Mouse (Mus musculus) fat pad, adult 2 months (tissue): ENCODE data around the gene Lasp1.
"Not testable (repeated sequence)": the region's sequence is repeated elsewhere in the genome, so short reads cannot be mapped to it uniquely, and the experiment has no call there.

Experiments used
- DNase-seq: peaks from one replicate; pipeline ENCODE4 v3.0.0-alpha.2; 2011; ENCODE audit warnings: low read depth, low spot score; ENCODE audit errors: extremely low read depth

Gene Lasp1

DNA sequence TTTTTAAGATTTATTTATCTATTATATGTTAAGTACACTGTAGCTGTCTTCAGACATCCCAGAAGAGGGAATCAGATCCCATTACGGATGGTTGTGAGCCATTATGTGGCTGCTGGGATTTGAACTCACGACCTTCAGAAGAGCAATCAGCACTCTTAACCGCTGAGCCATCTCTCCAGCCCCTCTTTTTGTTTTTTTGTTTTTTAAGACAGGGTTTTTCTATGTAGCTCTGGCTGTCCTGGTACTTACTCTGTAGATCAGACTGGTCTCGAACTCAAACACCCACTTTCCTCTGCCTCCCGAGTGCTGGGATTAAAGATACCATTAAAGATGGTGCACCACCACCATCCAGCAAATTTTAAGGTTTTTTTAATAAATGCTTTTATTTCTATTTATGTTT is 66.6 kb downstream of the Lasp1 start:
- no peak for DNase-seq

DNA sequence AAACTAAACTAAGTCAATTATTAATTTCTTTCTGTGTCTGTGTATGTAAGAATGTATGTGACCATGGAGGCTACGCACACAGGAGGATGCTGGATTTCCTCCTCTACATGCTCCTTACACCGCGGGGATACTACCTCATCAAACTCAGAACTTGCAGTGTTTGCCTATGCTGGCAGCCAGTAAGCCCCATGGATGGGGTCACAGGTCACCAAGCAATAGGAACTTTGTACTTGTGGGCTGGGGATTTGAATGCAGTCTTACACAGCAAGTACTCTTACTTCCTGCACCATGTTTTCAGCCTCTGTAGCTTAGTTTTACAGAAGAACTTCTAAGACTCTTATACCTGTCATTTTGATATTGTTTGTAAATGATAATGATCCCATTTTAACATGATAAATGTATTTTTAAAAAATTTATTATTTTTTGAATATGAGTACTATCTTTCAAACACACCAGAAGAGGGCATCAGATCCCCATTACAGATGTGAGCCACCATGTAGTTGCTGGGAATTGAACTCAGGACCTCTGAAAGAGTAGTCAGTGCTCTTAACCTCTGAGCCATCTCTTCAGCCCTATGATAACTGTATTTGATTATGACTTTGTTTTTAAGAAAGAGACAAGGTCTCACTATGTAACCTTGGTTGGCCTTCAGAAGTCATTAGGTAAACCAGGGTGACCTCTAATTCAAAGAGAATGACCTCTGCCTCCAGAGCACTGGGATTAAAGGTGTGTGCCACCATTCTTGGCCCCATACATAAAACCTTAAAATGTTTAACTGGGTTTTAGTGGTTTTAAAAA is 67.5 kb downstream of the Lasp1 start:
- DNase-seq: no peak

DNA sequence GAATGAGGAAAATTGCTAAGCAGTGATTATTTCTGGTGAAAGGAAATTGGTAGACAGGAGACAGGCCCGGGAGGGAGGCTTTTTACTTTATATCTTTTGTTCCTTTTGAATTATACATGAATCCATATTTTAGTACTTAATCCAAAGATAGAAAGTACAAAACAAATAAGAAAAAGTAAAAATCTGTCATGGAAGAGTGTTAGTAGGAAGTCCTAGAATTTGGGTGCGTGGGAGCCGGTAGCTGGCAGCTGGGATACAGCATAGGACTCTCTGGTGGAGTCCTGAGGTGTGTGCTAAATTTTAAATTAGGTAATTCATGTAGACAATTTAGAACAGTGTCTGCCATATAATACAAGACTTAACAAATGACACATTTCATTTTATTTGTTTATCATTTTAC is 68.8 kb downstream of the Lasp1 start:
- no peak for DNase-seq

DNA sequence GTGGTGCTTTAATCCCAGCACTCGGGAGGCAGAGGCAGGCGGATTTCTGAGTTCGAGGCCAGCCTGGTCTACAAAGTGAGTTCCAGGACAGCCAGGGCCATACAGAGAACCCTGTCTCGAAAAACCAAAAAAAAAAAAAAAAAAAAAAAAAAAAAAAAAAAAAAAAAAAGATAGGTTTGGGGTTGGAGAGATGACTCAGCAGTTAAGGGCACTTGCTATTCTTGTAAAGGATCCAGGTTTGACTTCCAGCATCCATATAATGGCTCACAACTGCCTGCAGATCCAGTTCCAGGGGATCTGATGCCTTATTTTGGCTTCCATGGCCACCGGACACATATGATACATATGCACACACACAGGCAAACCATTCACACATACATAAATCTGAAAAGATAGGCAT is 73.6 kb downstream of the Lasp1 start:
- not testable (repeated sequence) for DNase-seq

DNA sequence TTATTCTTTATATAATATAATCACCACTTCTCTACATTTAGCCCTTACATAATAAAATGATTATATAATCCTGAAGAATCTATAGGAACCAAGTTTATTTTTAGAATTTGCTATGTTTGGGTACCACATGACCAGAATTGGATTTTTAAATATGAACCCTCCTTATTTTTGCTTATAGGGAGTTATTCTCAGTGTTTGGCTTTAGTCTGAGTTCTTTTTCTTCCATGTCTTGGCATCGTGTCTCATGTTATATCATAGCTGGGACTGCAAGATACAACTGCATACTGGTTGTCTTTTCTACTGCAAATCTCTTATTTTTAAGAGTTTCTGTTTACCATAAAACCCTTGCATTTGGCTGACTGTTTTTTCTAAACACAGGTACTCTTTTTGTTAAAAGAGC is 75.6 kb downstream of the Lasp1 start:
- DNase-seq: no peak

DNA sequence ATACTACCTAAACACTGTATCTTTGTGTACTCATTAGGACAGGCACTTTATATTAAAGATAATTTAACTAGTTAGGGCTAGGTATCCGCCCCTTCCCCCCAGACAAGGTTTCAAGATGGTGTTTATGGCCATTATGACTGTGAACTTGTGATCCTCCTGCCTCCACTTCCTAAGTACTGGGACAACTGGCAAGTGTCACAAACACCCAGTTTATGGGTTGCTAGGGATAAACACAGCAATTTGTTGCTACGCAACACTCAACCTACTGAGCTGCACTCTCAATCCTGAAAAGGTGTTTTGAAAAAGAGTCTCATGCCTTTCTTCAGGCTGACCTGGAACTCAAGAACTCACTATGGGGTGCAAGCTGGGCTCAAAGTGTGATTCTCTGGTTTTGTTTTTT is 78.5 kb downstream of the Lasp1 start:
- no peak for DNase-seq

DNA sequence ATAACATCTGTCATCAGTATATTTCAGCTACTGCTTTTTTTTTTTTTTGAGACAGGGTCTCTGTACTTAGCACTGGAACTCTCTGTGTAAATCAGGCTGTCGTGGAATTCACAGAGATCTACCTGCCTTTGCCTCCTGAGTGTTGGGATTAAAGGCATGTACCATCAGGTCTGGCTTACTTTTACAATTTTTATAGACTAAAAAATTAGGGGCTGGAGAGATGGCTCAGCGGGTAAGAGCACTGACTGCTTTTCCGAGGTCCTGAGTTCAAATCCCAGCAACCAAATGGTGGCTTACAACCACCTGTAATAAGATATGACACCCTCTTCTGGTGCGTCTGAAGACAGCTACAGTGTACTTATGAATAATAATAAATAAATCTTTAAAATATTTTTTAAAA is 81.6 kb downstream of the Lasp1 start:
- no peak for DNase-seq

DNA sequence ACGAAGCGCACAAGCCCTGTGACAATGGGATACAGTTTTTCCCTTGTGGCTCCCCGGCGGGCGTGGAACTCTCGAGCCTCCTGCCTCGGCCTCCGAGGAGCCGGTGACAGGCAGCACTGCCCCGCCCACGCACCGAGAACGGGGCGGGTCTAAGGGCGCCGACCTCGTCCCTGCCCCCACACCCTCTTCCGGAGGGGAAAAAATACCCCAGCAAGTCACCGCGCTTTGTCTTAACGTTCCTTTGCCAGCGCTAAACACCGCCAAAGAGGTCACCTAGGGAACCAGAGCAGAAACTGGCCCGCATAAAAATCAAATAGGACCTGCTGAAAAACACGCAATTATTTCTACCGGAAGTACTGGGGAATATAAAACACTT is 84.7 kb downstream of the Lasp1 start:
- peak; percentile 18 for DNase-seq

DNA sequence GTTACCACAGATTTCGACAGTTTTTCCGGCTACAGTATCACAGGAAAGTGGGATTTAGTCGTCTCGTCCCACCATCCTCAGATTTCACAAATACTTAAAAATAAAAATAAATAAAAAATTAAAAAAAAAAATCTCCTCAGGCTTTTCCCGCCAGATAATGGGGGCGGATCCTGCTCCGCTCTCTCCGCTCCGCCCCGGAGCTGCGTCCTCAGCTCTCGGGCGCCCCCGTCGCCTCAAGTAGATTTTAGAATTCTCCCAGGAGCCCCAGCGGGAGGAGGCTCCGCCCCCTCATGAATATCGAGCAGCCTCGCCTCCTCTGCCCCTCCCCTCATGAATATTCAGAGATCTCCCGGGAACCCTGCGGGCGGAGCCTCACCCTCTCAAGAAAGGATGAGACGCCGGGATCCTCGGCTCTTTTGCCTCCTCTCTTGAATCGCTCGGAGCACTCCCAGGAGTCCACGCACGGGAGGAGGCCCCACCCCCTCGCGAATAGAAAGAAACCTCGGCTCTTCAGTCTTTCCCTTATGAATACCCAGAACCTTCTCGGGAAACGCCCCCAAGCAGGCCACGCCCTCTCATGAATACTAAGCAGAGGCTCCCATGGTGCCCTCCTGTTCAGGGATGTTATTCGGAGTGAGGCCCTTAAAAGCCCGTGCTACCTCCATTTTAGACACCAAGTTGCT is 85.3 kb downstream of the Lasp1 start, which contains the start of gene Fbxo47:
TSS of gene Fbxo47 (minus strand) at position 237 of the 683 bp plus-strand sequence.
- DNase-seq: peak; percentile 76

DNA sequence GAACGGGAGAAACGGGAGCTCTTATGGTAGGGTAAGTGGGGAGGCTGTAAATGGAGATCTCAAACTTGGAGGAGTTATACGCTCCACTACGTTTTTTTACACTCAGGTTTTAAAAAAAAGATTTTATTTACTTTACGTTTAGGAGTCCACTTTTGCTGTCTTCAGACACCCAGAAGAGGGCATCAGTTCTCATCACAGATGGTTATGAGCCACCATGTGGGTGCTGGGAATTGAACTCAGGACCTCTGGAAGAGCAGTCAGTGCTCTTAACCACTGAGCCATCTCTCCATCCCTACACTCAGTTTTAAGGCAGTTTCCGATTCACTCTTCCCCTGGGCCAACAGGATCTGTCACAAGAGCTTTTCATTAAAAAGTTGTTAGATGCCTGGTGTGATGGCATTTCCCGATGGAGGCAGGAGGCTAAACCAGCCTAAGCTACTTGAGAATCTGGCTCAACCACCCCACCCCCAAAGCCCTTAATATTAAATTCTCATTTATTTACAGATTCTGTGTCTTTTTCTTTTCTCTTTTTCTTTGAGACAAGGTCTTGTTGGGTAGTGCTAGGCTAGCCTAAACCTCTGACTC is 85.9 kb downstream of the Lasp1 start:
- DNase-seq: no peak

DNA sequence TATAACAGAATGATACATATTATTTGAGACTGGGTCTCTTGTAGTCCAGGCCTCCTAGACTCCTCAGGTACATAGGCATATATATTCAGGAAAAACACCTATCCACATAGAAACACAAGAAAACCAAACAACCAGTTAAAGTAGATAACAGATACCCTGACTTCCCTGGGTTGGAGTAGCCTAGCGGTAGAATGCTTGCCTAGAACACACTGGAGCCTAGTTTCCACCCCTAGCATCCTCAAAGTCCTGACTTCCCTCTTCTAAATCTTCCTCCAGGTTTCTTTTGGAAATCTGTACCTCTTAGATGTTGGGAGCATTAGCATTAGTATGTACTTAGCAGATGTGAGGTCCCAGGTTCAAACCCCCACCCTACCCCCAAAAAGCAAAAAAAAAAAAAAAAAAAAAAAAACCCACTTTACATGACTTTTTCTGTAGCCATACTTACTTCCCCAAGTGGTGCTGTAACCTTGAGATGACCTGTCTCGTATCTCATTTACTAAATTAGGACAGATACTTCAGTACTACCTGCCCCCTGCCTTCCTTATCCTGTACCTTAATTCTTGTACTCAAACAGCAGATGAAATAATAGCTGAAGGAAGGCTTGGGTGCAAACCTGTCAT is 86.6 kb downstream of the Lasp1 start:
- no peak for DNase-seq
